Mouse (Mus musculus) mesoderm, embryonic 11.5 days (tissue): ENCODE measurements around the gene Hspa13.

ENCODE experiments used
- DNase-seq: peaks from one replicate; pipeline ENCODE4 v3.0.0-alpha.2; 2012; ENCODE audit warnings: low read depth, low spot score

Hspa13 gene

DNA sequence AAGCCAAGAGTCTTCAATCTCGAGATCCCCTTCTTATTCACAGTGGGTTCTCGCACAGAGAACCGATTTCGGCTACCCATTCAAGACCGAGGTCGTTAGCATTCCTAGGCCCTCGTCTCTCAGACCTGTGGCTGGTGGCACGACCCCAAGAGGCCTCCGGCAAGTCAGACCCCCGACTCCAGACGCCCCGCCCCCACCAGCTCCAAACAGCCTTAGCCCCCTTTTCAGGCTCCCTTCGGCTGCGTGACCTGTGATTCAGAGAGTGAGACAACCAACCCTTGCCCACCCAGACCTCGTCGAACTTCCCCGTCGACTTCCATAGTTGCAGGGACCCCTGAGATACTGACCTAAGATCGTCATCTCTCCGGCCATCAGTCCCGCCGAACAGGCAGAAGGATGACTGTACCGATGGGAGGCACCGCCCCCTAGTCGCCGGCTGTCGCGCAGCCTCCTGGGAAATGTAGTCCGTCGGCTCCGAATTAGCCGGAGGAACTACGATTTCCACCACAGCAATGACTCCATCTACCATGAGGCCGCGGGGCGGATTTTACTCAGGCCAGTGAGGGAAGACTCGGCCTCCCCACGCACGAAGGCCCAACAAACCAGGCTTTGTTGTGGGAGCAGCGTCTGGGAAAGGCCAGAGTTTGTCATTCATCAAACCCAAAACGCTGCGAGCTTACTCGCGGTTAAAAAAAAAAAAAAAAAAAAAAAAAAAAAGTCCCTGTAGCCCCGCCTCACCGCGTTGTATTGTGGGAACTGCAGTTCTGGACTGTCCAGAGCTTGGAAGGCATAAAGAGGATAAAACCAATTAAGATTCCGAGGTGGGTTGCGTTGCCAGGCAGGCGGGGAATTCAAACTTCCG is at the start of gene Hspa13:
Gene Hspa13 (minus strand): TSS at position 717 of the 862 bp plus-strand sequence.
- peak; percentile 99 for DNase-seq

DNA sequence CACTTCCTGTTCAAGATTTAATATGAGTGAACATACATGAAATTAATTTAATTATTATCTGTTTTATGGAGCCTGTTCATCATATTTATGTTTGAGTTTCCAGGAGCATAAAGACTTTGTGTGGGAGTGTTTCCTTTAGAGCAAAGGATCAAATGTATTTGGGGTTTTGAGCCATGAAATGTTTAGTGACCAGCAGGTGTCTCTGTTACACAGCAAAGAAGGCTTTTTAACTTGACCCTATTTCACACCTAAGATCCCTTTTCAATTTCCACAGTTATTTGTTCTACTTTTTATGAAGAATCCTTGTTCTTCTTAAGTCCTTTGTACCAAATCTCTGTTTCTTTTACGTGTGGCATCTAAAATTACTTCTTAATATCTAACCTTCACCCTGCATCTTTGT is 12.4 kb upstream of the Hspa13 start:
- peak; percentile 23 for DNase-seq

DNA sequence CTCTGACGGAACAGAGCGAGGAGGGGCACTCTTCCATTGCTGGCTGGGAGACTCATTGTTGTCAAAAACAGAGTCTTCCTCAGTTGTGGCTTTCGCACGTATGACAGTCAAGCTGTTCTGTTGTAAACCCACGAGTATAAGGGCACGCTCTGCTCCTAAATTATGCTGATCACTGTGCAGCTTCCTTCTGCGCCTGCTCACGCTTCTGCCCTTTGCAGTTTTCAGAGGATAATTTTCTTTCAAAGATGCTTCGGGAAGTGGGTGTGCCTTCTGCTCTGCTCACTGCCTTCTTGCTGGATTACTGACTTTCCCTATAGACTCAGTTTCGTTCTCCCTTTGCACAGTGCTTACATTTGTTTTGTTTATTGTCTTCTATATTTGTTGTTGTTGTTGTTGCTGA is 6.3 kb upstream of the Hspa13 start:
- DNase-seq: no peak

DNA sequence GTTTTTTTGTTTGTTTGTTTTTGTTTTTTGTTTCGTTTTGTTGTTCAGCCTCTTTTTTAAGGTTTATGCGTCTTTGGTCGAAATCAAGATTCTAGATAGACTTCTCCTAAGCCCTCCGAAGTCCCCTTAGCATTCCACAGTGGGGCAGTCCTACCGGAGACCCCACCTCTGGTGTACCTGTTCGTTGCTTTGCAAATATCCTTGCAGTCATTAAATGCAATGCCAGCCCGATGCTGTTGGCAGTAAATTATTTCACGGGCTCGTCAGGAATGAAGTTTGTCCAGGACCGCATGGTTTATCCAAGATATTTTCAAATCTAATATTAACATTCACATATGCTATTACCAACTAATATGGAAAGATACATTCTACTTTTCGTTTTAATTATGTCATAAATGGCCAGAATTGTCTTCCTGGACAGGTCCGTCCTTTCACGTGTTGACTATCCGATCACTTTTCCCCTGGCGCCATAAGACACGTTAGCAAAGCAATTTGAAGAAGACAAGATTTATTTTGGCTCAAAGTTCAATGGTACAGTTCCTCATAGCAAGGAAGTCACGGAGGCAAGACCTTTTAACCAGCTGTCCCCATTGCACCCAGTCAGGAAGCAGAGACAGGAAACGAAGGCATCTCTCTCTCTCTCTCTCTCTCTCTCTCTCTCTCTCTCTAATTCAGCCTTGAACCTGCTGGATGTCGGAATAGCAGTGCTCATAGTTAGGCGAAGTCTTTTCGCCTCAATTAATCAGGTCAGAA is 522 bp upstream of the Hspa13 start:
- DNase-seq: no peak

DNA sequence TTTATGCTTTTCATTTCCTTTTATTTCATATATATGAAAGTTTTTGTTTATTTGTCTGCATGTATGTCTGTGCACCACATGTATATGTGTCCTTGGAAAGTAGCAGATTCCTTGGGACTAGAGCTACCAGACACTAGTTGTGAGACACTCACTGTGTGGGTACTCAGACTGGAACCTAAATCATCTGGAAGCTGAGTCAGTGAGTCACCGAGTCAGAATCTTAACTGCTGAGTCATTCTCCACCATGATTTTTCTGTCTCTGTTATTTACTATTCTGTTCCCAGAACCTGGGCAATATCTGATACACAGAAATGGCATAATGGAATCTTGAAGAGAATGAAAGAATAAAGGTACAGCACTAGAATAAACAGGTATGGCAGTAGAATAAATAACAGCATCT is 14.0 kb downstream of the Hspa13 start:
- DNase-seq: no peak

DNA sequence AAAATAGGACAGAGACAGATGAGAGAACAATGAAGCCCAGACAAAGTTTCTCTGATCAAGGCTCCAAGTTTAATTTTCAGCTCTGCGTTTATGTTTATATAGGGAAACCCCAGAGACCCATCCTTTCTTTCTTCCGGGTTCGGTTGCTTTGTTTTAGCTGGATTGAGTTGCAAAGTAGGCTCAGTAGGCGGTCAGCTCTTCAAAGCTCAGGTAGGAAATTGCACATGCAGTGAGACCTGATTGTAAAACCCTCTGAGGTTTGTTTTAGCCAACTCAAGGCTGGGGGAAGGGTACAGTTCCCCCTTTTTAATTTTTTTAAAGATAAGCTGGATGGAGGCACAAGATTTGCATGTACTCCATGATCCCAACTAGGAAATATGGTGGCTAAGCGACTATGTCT is 16.8 kb downstream of the Hspa13 start:
- DNase-seq: no peak

DNA sequence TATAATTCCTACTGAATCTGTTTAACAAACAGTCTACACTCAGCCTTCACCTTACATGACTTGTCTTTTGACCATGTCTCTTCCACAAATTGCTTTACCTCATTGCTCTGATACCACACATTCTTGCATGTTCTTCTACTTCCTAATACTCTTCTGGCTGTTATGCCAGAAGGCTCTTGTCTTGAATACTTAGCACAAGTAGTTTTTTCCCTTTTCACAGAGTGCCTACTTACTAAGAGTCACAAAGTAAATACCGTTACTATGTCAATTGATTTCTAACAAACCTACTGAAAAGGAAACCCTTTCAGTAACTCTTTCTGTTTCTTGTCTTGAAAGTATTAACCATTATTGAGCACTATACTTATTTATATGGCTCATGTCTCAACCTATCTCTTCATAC is 18.0 kb downstream of the Hspa13 start:
- no peak for DNase-seq

DNA sequence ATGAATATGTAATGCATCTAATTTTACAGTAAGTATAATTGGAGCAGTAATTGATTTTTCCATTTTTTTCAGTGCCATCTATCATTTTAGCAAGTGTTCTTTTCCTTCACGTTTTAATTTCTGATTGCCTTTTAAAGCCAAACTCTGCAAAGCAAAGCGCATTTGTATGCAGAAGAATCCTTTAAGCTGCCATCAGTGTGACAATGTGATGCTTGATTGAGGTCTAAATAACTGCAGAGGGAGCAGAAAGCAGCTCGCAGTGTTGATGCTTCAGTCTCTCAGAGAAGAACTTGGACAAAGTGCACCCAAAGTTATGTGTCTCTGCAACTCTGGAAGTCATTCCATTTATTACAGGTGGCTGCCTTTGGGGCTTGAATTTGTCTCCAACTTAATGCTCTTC is 22.9 kb downstream of the Hspa13 start:
- no peak for DNase-seq

DNA sequence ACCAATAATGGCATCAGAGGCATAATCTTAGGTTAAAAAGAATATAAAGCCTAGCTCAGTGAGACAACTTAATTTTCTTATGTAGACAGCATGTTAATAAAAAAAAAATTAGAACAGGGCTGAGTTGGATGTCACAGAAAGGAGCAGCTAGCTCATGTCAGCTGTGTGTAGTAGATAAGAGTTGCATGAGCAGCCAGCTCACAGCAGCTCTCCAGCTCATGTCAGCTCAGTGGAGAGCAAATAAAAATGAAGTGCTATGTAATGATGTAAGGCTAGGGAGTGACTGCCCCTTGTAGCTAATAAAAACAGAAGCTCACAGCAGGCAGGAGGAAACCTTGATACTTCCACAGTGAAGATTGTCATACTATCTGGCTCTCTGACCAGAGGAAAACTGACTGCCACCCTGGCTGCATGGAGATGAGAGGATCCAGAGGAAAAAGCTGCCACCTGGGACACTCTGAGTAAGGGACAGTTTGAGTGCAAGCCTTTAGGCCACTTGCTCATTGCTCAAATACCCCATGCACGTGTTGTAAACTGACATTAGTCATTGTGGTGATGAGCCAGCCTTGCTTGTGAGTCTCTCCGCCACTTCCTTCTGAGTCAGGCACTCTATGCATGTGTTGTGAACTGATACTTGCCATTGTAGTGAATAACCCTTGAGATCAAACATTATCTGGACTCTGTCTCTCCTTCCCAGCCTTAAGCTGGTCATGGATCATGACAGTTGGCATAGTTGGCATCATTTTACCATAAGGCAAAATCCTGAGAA is 49.3 kb downstream of the Hspa13 start:
- DNase-seq: no peak

DNA sequence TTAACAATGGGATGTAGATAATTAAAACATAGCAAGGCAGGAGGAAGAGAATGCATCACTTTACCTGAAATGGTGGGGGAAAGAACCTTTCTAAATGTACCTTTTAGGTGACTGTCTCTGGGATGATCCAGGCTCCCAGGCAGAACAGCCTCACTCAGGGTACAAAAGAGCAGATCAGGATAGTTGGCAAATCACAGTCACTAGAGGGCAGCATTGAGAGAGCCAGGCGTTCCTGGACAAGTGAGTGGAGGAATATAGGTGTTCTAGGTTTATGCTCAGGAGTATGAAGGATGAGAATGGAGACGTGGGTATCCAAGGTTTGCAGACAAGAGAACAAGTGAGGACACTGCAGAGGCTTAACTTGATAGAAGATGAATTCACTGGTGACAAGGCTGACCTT is 70.7 kb downstream of the Hspa13 start:
- DNase-seq: peak; percentile 58
